Mouse (Mus musculus): Measurements from ENCODE around the gene Chtop. TPM values are rescaled to one million over a fixed set of nuclear protein-coding genes. Genes with fewer than 3 reads are reported as not detected.

The Chtop gene
- polyA plus RNA-seq, 1 experiment from 2014 or later = 61.3 TPM

DNA sequence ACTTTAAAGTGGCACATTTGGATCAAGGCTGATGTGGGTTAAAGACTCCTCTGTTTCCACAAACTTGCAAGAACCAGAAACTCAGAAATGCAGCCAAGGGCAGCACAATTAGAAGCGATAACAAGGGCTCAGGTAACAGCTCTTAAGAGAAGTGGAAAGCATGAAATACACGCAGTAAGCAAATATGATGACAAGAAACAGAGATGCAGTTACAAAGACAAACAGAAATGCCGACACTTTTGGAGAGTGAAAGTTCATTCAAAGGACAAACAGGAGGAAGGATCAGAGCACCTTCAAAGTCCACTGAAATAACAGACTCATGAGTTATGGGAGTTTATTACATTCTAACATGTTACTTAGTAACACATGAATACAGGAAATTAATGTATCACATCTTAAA, 2.9 kb downstream of the Chtop start:
- H3K4me3 ChIP-seq (ENCODE audit: low read depth, low read length) = no peak overlapping the region
- no peak overlapping the region for H3K4me2 ChIP-seq (replicated peaks; ENCODE audit: low read depth)
- H3K9ac ChIP-seq (ENCODE audit: low read depth, low read length) = no peak overlapping the region
- H3K27ac ChIP-seq (ENCODE audit: low read depth, low read length) = no peak overlapping the region
- peaks cover 5% of the 10 kb centered on the region; the same call in 1 of the 2 replicates for H3K4me1 ChIP-seq (replicated peaks; ENCODE audit: control insufficient read depth, insufficient read depth, low read length)
- no peak for ATAC-seq
- H3K9me3 ChIP-seq (ENCODE audit: control insufficient read depth) = no peaks in the 10 kb centered on the region
- no peaks in the 10 kb centered on the region for H3K27me3 ChIP-seq (replicated peaks; ENCODE audit: control insufficient read depth, insufficient read depth, low read length)
- peaks cover 46% of the 10 kb centered on the region for H3K36me3 ChIP-seq (ENCODE audit: control insufficient read depth, insufficient read depth)
- 65% methylated on average over 3 of the region's 3 CpGs for WGBS
- no peak for TF ChIP-seq CTCF (IDR thresholded peaks at IDR 0.05; ENCODE audit: low read depth)

DNA sequence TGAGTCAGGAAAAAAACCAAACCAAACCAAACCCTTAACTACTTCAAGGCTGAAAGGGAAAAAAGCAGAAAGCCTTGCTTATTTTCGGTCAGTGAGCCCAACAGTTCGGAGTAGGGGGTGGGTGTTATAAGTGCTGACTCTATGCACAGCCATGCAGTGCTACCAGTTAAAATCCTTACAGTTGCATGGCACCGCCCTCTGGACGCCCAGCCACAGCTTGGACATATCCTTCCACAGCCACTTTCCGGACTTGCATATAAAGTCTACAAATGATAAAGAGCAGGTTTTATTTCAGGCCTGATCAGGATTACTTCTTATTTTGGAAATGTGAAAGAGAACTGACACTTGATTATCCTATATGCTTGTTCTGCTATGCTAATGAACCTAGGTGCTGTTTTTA, 4.1 kb downstream of the Chtop start:
- TF ChIP-seq CTCF (IDR thresholded peaks at IDR 0.05; ENCODE audit: low read depth) = no peak
- Histone ChIP-seq H3K27ac (ENCODE audit: low read depth, low read length) (no peak overlapping the region), H3K9ac (ENCODE audit: low read depth, low read length) (no peak overlapping the region), H3K4me3 (ENCODE audit: low read depth, low read length) (no peak overlapping the region), H3K36me3 (ENCODE audit: control insufficient read depth, insufficient read depth) (peaks cover 55% of the 10 kb centered on the region), H3K27me3 (replicated peaks; ENCODE audit: control insufficient read depth, insufficient read depth, low read length) (no peaks in the 10 kb centered on the region), H3K9me3 (ENCODE audit: control insufficient read depth) (no peaks in the 10 kb centered on the region), H3K4me1 (replicated peaks; ENCODE audit: control insufficient read depth, insufficient read depth, low read length) (peaks cover 5% of the 10 kb centered on the region; the same call in 1 of the 2 replicates), H3K4me2 (replicated peaks; ENCODE audit: low read depth) (no peak overlapping the region)
- no peak for ATAC-seq
- WGBS = 92% methylated on average over 5 of the region's 5 CpGs

DNA sequence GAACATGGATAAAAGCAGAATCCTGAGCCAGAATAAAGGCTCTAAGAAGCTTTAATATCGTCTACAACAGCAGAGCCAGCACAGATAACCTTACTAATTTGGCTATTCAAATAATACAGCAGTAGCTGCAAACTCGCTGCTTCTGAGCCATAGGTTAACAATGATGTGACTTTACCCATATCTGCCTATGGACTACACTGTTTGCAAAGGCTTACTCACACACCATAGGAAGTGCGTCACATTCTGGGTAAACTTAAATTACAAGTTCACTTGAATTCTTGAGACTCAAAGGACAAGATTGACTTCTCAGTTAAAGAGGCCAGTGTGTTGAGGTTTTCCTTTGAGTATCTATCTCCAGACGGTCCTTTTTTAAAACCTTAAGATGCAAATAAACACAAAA, 5.9 kb downstream of the Chtop start:
- Histone ChIP-seq H3K27ac (ENCODE audit: low read depth, low read length) (no peak overlapping the region), H3K36me3 (ENCODE audit: control insufficient read depth, insufficient read depth) (peaks cover 70% of the 10 kb centered on the region), H3K9ac (ENCODE audit: low read depth, low read length) (no peak overlapping the region), H3K4me3 (ENCODE audit: low read depth, low read length) (no peak overlapping the region), H3K4me2 (replicated peaks; ENCODE audit: low read depth) (no peak overlapping the region), H3K27me3 (replicated peaks; ENCODE audit: control insufficient read depth, insufficient read depth, low read length) (no peaks in the 10 kb centered on the region), H3K9me3 (ENCODE audit: control insufficient read depth) (no peaks in the 10 kb centered on the region), H3K4me1 (replicated peaks; ENCODE audit: control insufficient read depth, insufficient read depth, low read length) (peaks cover 5% of the 10 kb centered on the region; the same call in 1 of the 2 replicates)
- 53% methylated on average over 4 of the region's 4 CpGs for WGBS
- no peak for ATAC-seq
- TF ChIP-seq CTCF (IDR thresholded peaks at IDR 0.05; ENCODE audit: low read depth) = no peak

DNA sequence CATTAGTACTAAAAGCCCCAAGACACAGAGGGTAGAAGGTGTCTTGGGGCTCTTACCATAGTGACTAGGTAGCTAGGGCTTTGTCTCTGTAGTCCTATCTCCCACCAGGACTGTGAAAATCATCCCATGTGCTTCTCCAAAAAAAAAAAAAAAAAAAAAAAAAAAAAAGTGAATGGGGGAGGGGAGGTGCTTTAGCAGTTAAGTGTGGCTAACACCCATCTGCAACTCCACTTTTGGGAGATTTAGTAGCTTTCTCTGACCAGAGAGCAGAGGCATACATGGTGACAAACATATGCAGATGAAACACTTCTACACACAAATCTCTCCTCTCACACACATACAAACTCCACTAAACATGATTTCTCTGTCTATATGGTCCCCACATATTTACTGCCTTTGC, 11.7 kb downstream of the Chtop start:
- H3K4me3 ChIP-seq (ENCODE audit: low read depth, low read length) = no peak overlapping the region
- ATAC-seq = no peak
- H3K4me2 ChIP-seq (replicated peaks; ENCODE audit: low read depth) = no peak overlapping the region
- no peak overlapping the region for H3K27ac ChIP-seq (ENCODE audit: low read depth, low read length)
- H3K4me1 ChIP-seq (replicated peaks; ENCODE audit: control insufficient read depth, insufficient read depth, low read length) = no peaks in the 10 kb centered on the region
- H3K9ac ChIP-seq (ENCODE audit: low read depth, low read length) = no peak overlapping the region
- peaks cover 61% of the 10 kb centered on the region for H3K36me3 ChIP-seq (ENCODE audit: control insufficient read depth, insufficient read depth)
- no peak for TF ChIP-seq CTCF (IDR thresholded peaks at IDR 0.05; ENCODE audit: low read depth)
- no peaks in the 10 kb centered on the region for H3K9me3 ChIP-seq (ENCODE audit: control insufficient read depth)
- H3K27me3 ChIP-seq (replicated peaks; ENCODE audit: control insufficient read depth, insufficient read depth, low read length) = no peaks in the 10 kb centered on the region

DNA sequence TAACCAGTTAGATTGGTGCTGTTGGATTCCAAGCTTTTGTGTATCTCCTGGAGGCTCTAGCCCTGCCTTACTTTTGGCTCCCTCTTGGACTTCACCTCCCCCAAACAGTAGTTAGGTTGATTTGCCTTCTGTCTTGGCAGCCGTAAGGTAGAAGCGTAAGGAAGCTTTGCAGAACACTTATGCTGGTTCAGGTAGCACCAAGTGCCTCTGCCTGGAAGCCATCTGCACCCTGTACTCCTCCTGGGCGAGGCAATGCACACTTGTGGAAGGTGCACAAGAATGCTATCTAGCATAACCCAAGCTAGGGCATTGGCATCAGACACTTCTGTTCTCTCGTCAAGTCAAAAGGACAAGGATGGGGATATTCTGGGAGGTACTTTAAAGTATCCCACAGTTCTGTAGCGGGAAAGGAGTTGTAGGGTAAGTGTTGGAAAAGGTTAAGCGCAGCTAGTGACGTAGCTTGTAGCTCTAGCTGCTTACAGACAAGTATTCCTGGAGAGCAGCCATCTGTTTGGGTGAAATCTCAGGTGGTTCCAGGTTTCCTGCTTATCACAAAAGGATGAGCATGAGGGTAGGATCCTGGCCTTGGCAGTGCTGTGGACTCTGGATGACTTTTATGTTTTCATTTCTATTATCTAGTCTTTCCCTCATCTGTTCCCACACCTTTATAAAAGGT, 13.3 kb downstream of the Chtop start:
- no peak overlapping the region for H3K4me2 ChIP-seq (replicated peaks; ENCODE audit: low read depth)
- H3K9ac ChIP-seq (ENCODE audit: low read depth, low read length) = no peak overlapping the region
- H3K36me3 ChIP-seq (ENCODE audit: control insufficient read depth, insufficient read depth) = peaks cover 45% of the 10 kb centered on the region
- H3K4me3 ChIP-seq (ENCODE audit: low read depth, low read length) = no peak overlapping the region
- H3K4me1 ChIP-seq (replicated peaks; ENCODE audit: control insufficient read depth, insufficient read depth, low read length) = no peaks in the 10 kb centered on the region
- TF ChIP-seq CTCF (IDR thresholded peaks at IDR 0.05; ENCODE audit: low read depth) = no peak
- H3K9me3 ChIP-seq (ENCODE audit: control insufficient read depth) = no peaks in the 10 kb centered on the region
- 90% methylated on average over 7 of the region's 7 CpGs for WGBS
- no peaks in the 10 kb centered on the region for H3K27me3 ChIP-seq (replicated peaks; ENCODE audit: control insufficient read depth, insufficient read depth, low read length)
- no peak for ATAC-seq
- H3K27ac ChIP-seq (ENCODE audit: low read depth, low read length) = no peak overlapping the region

DNA sequence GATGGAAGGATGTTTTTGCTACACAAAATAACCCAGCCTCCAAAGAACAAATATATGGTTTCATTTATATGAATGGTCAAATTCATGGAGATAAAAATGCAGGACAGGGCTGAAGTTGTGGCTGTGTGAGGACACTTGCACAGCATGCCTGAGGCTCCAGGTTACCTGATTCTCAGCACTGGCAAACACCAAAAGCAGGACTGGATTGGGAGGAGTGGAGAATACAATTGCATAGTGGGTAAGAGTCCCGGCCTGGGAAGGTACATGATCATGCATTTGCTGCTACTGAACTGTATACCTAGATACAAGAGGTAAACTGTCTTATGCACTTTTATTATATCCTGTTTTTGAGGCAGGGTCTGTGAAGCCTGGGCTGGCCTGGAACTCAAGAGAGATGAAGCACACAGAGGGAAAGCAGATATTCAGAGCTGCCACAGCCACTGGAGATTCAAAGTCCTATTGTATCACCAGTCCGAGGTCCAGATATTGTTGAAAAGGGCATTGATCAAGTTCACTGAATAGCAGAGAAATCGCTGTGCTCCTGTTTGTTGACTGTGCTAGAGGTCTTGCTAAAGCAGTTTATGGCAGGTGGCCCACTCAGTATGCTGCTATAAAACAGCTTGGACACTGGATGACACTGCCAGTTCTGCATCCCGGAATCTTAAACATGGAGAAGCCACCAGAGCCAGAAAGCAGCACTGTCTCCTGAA, 15.3 kb downstream of the Chtop start:
- Histone ChIP-seq H3K9me3 (ENCODE audit: control insufficient read depth) (no peaks in the 10 kb centered on the region), H3K4me2 (replicated peaks; ENCODE audit: low read depth) (no peak overlapping the region), H3K9ac (ENCODE audit: low read depth, low read length) (no peak overlapping the region), H3K27ac (ENCODE audit: low read depth, low read length) (no peak overlapping the region; the same call in 1 of the 2 replicates), H3K36me3 (ENCODE audit: control insufficient read depth, insufficient read depth) (peaks cover 28% of the 10 kb centered on the region), H3K4me1 (replicated peaks; ENCODE audit: control insufficient read depth, insufficient read depth, low read length) (no peaks in the 10 kb centered on the region), H3K27me3 (replicated peaks; ENCODE audit: control insufficient read depth, insufficient read depth, low read length) (no peaks in the 10 kb centered on the region), H3K4me3 (ENCODE audit: low read depth, low read length) (no peak overlapping the region)
- ATAC-seq = no peak
- TF ChIP-seq CTCF (IDR thresholded peaks at IDR 0.05; ENCODE audit: low read depth) = no peak
- 28% methylated on average over 4 of the region's 4 CpGs for WGBS

All from intestine, postnatal 0 days (tissue).